Mouse (Mus musculus): ENCODE measurements around the gene Tcf23. TPM values are rescaled to one million over a fixed set of nuclear protein-coding genes. Genes with fewer than 3 reads are reported as not detected.
"Not testable (repeated sequence)": the region's sequence is repeated elsewhere in the genome, so short reads cannot be mapped to it uniquely, and the experiment has no call there.

Tcf23 gene
- polyA plus RNA-seq, 1 experiment from 2014 or later: not detected

- H3K27me3 ChIP-seq: no peaks in the 10 kb centered on the region
- no peaks in the 10 kb centered on the region for H3K4me1 ChIP-seq
- H3K9ac ChIP-seq: no peak overlapping the region
- no peak overlapping the region for H3K4me3 ChIP-seq (replicated peaks)
- no peaks in the 10 kb centered on the region for H3K9me3 ChIP-seq
- ATAC-seq (ENCODE audit: low FRiP score): no peak
- no peak overlapping the region for H3K4me2 ChIP-seq
- H3K27ac ChIP-seq: no peak overlapping the region
- WGBS: 76% methylated on average over 2 of the region's 2 CpGs
- H3K36me3 ChIP-seq (replicated peaks): no peaks in the 10 kb centered on the region
Measured at GRCm38 (mm10) chr5:31015913-31016312, 47.5 kb downstream of the Tcf23 start.

DNA sequence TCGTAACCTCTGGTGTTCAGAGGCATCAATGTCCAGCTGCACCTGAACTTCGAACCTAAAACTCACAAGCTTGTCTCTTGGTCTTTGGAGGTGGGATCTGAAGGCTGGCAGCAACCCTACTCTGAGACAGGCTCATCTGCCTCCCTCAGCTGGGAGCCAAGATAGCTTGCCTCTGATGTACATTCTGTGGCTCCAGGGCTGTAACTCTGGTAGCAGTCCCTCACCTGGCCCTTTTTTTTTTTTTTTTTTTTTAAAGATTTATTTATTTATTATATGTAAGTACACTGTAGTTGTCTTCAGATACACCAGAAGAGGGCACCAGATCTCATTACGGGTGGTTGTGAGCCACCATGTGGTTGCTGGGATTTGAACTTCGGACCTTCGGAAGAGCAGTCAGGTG, 53.3 kb downstream of the Tcf23 start:
- H3K9me3 ChIP-seq; H3K9ac ChIP-seq; H3K4me2 ChIP-seq; H3K27me3 ChIP-seq; ATAC-seq (ENCODE audit: low FRiP score); H3K4me1 ChIP-seq; H3K36me3 ChIP-seq (replicated peaks); H3K27ac ChIP-seq; H3K4me3 ChIP-seq (replicated peaks): not testable (repeated sequence)
- 84% methylated on average over 4 of the region's 5 CpGs for WGBS

DNA sequence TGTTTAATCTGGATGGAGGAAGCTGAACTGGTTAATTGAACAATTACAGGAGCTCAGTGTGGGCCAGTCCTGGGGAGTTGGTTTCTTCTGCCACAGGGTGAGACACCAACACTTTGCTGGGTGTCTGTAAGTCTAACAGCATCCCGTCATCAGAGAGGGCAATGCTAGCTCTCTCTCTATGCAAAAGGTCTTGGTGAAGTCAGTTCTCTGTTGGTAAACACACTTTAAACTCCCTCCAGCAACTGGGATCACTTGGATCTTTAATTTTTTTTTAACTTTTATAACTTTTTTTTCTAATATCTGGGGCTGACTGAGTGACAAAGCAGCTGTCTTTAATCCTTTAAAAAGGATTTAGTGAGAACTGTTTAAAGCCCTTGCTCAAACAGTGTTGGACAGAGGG, 54.2 kb downstream of the Tcf23 start:
- WGBS: 13% methylated on average over 1 of the region's 1 CpGs

DNA sequence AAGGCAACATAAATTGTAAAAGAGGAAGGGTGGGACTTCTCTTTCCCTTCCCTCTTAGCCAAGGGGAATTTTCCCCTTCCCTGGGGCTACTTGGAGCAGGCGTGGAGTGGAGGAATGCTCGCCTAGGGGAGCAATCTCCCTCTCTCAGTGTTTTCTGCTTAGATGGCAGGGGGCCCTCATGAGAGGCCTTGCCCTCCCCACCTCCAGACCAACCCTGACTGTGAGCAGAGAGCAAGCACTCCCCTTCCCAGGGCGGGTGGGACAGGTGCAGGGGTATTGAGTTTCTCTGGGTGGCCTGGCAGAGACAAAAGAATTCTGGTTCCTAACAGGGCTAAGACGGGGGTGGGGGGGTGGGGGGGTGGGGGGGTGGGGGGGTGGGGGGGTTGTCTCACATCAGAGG, 54.8 kb downstream of the Tcf23 start:
- WGBS: 3% methylated on average over 4 of the region's 4 CpGs
- Histone ChIP-seq H3K9me3 (no peaks in the 10 kb centered on the region), H3K4me1 (peaks cover 8% of the 10 kb centered on the region), H3K9ac (no peak overlapping the region), H3K4me2 (no peak overlapping the region), H3K36me3 (replicated peaks) (no peaks in the 10 kb centered on the region), H3K27ac (no peak overlapping the region), H3K27me3 (no peaks in the 10 kb centered on the region), H3K4me3 (replicated peaks) (no peak overlapping the region)
- no peak for ATAC-seq (ENCODE audit: low FRiP score)

More for the DNA sequence above, 54.2 kb downstream of the Tcf23 start:
- ATAC-seq (ENCODE audit: low FRiP score): no peak
- no peak overlapping the region for H3K4me3 ChIP-seq (replicated peaks)
- H3K27ac ChIP-seq: no peak overlapping the region
- H3K9me3 ChIP-seq: no peaks in the 10 kb centered on the region
- H3K27me3 ChIP-seq: no peaks in the 10 kb centered on the region
- no peak overlapping the region for H3K4me2 ChIP-seq
- no peaks in the 10 kb centered on the region for H3K36me3 ChIP-seq (replicated peaks)
- H3K4me1 ChIP-seq: peaks cover 8% of the 10 kb centered on the region
- H3K9ac ChIP-seq: no peak overlapping the region

GRCm38 (mm10) chr5:31024641-31025040, 56.2 kb downstream of the Tcf23 start:
- Histone ChIP-seq H3K9me3 (no peaks in the 10 kb centered on the region), H3K27ac (no peak overlapping the region), H3K4me3 (replicated peaks) (no peak overlapping the region), H3K4me1 (peaks cover 8% of the 10 kb centered on the region), H3K27me3 (no peaks in the 10 kb centered on the region), H3K36me3 (replicated peaks) (no peaks in the 10 kb centered on the region), H3K9ac (no peak overlapping the region), H3K4me2 (no peak overlapping the region)
- ATAC-seq (ENCODE audit: low FRiP score): no peak

Other genes with a start within 250 kb of the Tcf23 start
- gene Mapre3, start 154.0 kb upstream of the Tcf23 start, polyA plus RNA-seq (2016; fragmentation: Nextera tagmentation; extraction: Ambion mirVana): 58.4 and 60.5 TPM in 2 replicates
- 52.5 and 56.4 TPM in 2 replicates for gene Tmem214, start 100.7 kb upstream of the Tcf23 start, polyA plus RNA-seq (2016; fragmentation: Nextera tagmentation; extraction: Ambion mirVana)
- gene Agbl5, start 80.0 kb upstream of the Tcf23 start, polyA plus RNA-seq (2016; fragmentation: Nextera tagmentation; extraction: Ambion mirVana): 28.8 TPM in 2 replicates
- gene Ost4, start 60.9 kb upstream of the Tcf23 start, polyA plus RNA-seq (2016; fragmentation: Nextera tagmentation; extraction: Ambion mirVana): 302 and 315 TPM in 2 replicates
- gene Emilin1, start 55.3 kb upstream of the Tcf23 start, polyA plus RNA-seq (2016; fragmentation: Nextera tagmentation; extraction: Ambion mirVana): 39.1 and 52.4 TPM in 2 replicates
- gene Khk, start 47.2 kb upstream of the Tcf23 start, polyA plus RNA-seq (2016; fragmentation: Nextera tagmentation; extraction: Ambion mirVana): 4.7 and 7.7 TPM in 2 replicates
- 6.4 and 7.3 TPM in 2 replicates for gene Cgref1, start 23.1 kb upstream of the Tcf23 start, polyA plus RNA-seq (2016; fragmentation: Nextera tagmentation; extraction: Ambion mirVana)
- gene Preb, start 8.3 kb upstream of the Tcf23 start, polyA plus RNA-seq (2016; fragmentation: Nextera tagmentation; extraction: Ambion mirVana): 131 and 133 TPM in 2 replicates
- 96.6 and 100 TPM in 2 replicates for gene Atraid, start 79.7 kb downstream of the Tcf23 start, polyA plus RNA-seq (2016; fragmentation: Nextera tagmentation; extraction: Ambion mirVana)
- 11.1 and 12.1 TPM in 2 replicates for gene Slc5a6, start 80.3 kb downstream of the Tcf23 start, polyA plus RNA-seq (2016; fragmentation: Nextera tagmentation; extraction: Ambion mirVana)
- 45.4 and 54.1 TPM in 2 replicates for gene Cad, start 86.1 kb downstream of the Tcf23 start, polyA plus RNA-seq (2016; fragmentation: Nextera tagmentation; extraction: Ambion mirVana)
- not detected in 2 replicates for gene Dnajc5g, start 137.6 kb downstream of the Tcf23 start, polyA plus RNA-seq (2016; fragmentation: Nextera tagmentation; extraction: Ambion mirVana)
- gene Slc30a3, start 139.6 kb downstream of the Tcf23 start, polyA plus RNA-seq (2016; fragmentation: Nextera tagmentation; extraction: Ambion mirVana): 2.3 and 2.9 TPM in 2 replicates
- gene Trim54, start 148.1 kb downstream of the Tcf23 start, polyA plus RNA-seq (2016; fragmentation: Nextera tagmentation; extraction: Ambion mirVana): not detected in 2 replicates
- not detected in 2 replicates for gene Ucn, start 170.2 kb downstream of the Tcf23 start, polyA plus RNA-seq (2016; fragmentation: Nextera tagmentation; extraction: Ambion mirVana)
- 47.0 and 47.2 TPM in 2 replicates for gene Mpv17, start 185.6 kb downstream of the Tcf23 start, polyA plus RNA-seq (2016; fragmentation: Nextera tagmentation; extraction: Ambion mirVana)
- gene Gm29609, start 211.2 kb downstream of the Tcf23 start, polyA plus RNA-seq (2016; fragmentation: Nextera tagmentation; extraction: Ambion mirVana): 1.7 and 2.1 TPM in 2 replicates
- gene Gtf3c2, start 211.5 kb downstream of the Tcf23 start, polyA plus RNA-seq (2016; fragmentation: Nextera tagmentation; extraction: Ambion mirVana): 102 and 110 TPM in 2 replicates
- gene Snx17, start 224.6 kb downstream of the Tcf23 start, polyA plus RNA-seq (2016; fragmentation: Nextera tagmentation; extraction: Ambion mirVana): 138 and 141 TPM in 2 replicates
- 65.0 and 72.0 TPM in 2 replicates for gene Eif2b4, start 224.8 kb downstream of the Tcf23 start, polyA plus RNA-seq (2016; fragmentation: Nextera tagmentation; extraction: Ambion mirVana)
- gene Zfp513, start 233.6 kb downstream of the Tcf23 start, polyA plus RNA-seq (2016; fragmentation: Nextera tagmentation; extraction: Ambion mirVana): 14.3 and 17.7 TPM in 2 replicates